Mouse (Mus musculus) kidney, postnatal 0 days (tissue): ENCODE measurements at regions not wholly inside any gene's neighbourhood (a gene's known extent, or its start where the extent isn't known, plus 50 kb on each side); places are given as distances from the start of the nearest gene placed in this dataset.
A peak's percentile ranks its signal among the peaks of the same experiment; 100 is the strongest.

ENCODE experiments used
- ATAC-seq: fragments of 200-750 bp; cut with Nextera tagmentation; replicated peaks from 2 replicates; pipeline ENCODE4 v1.8.0; 2017; ENCODE audit warnings: low read depth, moderate number of reproducible peaks, moderate TSS enrichment, moderate library complexity; ENCODE audit not compliant: low FRiP score
- DNase-seq: peaks from one replicate; pipeline ENCODE4 v3.0.0-alpha.2; 2016; ENCODE audit warnings: low spot score
- H3K27ac ChIP-seq: fragments of 300-500 bp; sonication (generic); 2 replicates; pipeline ENCODE4 v1.5.1; 2014; ENCODE audit warnings: mild to moderate bottlenecking
- H3K27me3 ChIP-seq: fragments of 300-500 bp; sonication (generic); 2 replicates; pipeline ENCODE4 v1.6.1; 2014; ENCODE audit warnings: low read length, mixed read lengths; ENCODE audit not compliant: insufficient read depth
- H3K36me3 ChIP-seq: fragments of 300-500 bp; sonication (generic); 2 replicates; pipeline ENCODE4 v1.6.1; 2014; ENCODE audit warnings: low read length, mixed read lengths; ENCODE audit not compliant: insufficient read depth
- H3K4me1 ChIP-seq: fragments of 300-500 bp; sonication (generic); replicated peaks from 2 replicates; pipeline ENCODE4 v1.6.1; 2014; ENCODE audit warnings: antibody characterized with exemption, low read length, mixed read lengths; ENCODE audit not compliant: insufficient read depth
- H3K4me2 ChIP-seq: fragments of 300-500 bp; sonication (generic); 2 replicates; pipeline ENCODE4 v1.6.1; 2014; ENCODE audit warnings: mild to moderate bottlenecking, low read length, moderate library complexity, mixed read lengths
- H3K4me3 ChIP-seq: fragments of 300-500 bp; sonication (generic); replicated peaks from 2 replicates; pipeline ENCODE4 v1.5.1; 2014; ENCODE audit warnings: low read depth, low read length
- H3K9ac ChIP-seq: fragments of 300-500 bp; sonication (generic); 2 replicates; pipeline ENCODE4 v1.6.1; 2014; ENCODE audit warnings: low read depth, low read length
- H3K9me3 ChIP-seq: fragments of 300-500 bp; sonication (generic); replicated peaks from 2 replicates; pipeline ENCODE4 v1.6.1; 2016; ENCODE audit warnings: low read length, inconsistent platforms, mixed read lengths
- CTCF ChIP-seq: IDR thresholded peaks from 2 replicates; pipeline ENCODE4 v1.5.1; 2016; ENCODE audit warnings: antibody characterized with exemption, low read depth, mild to moderate bottlenecking, moderate library complexity
- WGBS: fragments of 180-500 bp; shearing (Covaris S2); extraction: QIAGEN DNeasy Blood & Tissue Kit; methylation state at CpG from one replicate; pipeline ENCODE4 v1.1.7; 2014; 5-methylcytosine and 5-hydroxymethylcytosine counted together

- no peak overlapping the region for H3K4me2 ChIP-seq
- no peak overlapping the region for H3K4me3 ChIP-seq
- H3K4me1 ChIP-seq = no peaks in the 10 kb centered on the region
- DNase-seq (no peak), ATAC-seq (no peak)
- no peaks in the 10 kb centered on the region for H3K36me3 ChIP-seq
- H3K27me3 ChIP-seq = no peaks in the 10 kb centered on the region
- no peak overlapping the region for H3K27ac ChIP-seq
- WGBS = 64% methylated on average over 13 of the region's 13 CpGs
- no peaks in the 10 kb centered on the region for H3K9me3 ChIP-seq
- TF ChIP-seq CTCF = no peak
- no peak overlapping the region for H3K9ac ChIP-seq
Measured at GRCm38 (mm10) chr9:113093863-113094390, 614.1 kb downstream of the Pdcd6ip start.

- H3K36me3 ChIP-seq = no peaks in the 10 kb centered on the region
- WGBS = 85% methylated on average over 5 of the region's 5 CpGs
- ATAC-seq (no peak), DNase-seq (no peak)
- no peaks in the 10 kb centered on the region for H3K27me3 ChIP-seq
- H3K4me1 ChIP-seq = no peaks in the 10 kb centered on the region
- H3K4me2 ChIP-seq = no peak overlapping the region
- TF ChIP-seq CTCF = no peak
- no peak overlapping the region for H3K9ac ChIP-seq
- H3K9me3 ChIP-seq = no peaks in the 10 kb centered on the region
- no peak overlapping the region for H3K27ac ChIP-seq
- H3K4me3 ChIP-seq = no peak overlapping the region
Measured at GRCm38 (mm10) chr9:113091881-113092280, 616.2 kb downstream of the Pdcd6ip start.

GRCm38 (mm10) chr9:113087786-113088185 is 620.3 kb downstream of the Pdcd6ip start:
- no peak overlapping the region for H3K4me3 ChIP-seq
- H3K9me3 ChIP-seq = no peaks in the 10 kb centered on the region
- DNase-seq (no peak), ATAC-seq (no peak)
- no peaks in the 10 kb centered on the region for H3K27me3 ChIP-seq
- no peak overlapping the region for H3K4me2 ChIP-seq
- no peaks in the 10 kb centered on the region for H3K36me3 ChIP-seq
- WGBS = 78% methylated on average over 10 of the region's 10 CpGs
- no peaks in the 10 kb centered on the region for H3K4me1 ChIP-seq
- no peak overlapping the region for H3K9ac ChIP-seq
- TF ChIP-seq CTCF = no peak
- no peak overlapping the region for H3K27ac ChIP-seq

- Histone ChIP-seq H3K9me3 (no peaks in the 10 kb centered on the region), H3K4me2 (no peak overlapping the region), H3K4me1 (no peaks in the 10 kb centered on the region), H3K9ac (no peak overlapping the region), H3K27ac (no peak overlapping the region), H3K4me3 (no peak overlapping the region), H3K36me3 (no peaks in the 10 kb centered on the region), H3K27me3 (no peaks in the 10 kb centered on the region)
- DNase-seq (peak; percentile 14), ATAC-seq (no peak)
- no peak for TF ChIP-seq CTCF
- WGBS = 46% methylated on average over 5 of the region's 5 CpGs
Measured at GRCm38 (mm10) chr9:113085281-113085810, 622.7 kb downstream of the Pdcd6ip start.

- WGBS = 79% methylated on average over 3 of the region's 3 CpGs
- Histone ChIP-seq H3K9ac (no peak overlapping the region), H3K4me2 (no peak overlapping the region), H3K27ac (no peak overlapping the region), H3K27me3 (no peaks in the 10 kb centered on the region), H3K36me3 (no peaks in the 10 kb centered on the region), H3K4me1 (no peaks in the 10 kb centered on the region), H3K4me3 (no peak overlapping the region), H3K9me3 (no peaks in the 10 kb centered on the region)
- DNase-seq (no peak), ATAC-seq (no peak)
- no peak for TF ChIP-seq CTCF
Measured at GRCm38 (mm10) chr9:113074866-113075265, 633.2 kb downstream of the Pdcd6ip start.

GRCm38 (mm10) chr9:113057415-113057814 is 650.6 kb downstream of the Pdcd6ip start:
- Histone ChIP-seq H3K27me3 (no peaks in the 10 kb centered on the region), H3K4me1 (no peaks in the 10 kb centered on the region), H3K27ac (no peak overlapping the region), H3K9ac (no peak overlapping the region), H3K4me2 (no peak overlapping the region), H3K9me3 (no peaks in the 10 kb centered on the region), H3K4me3 (no peak overlapping the region), H3K36me3 (no peaks in the 10 kb centered on the region)
- ATAC-seq (no peak), DNase-seq (peak; percentile 46)
- no peak for TF ChIP-seq CTCF
- 47% methylated on average over 11 of the region's 11 CpGs for WGBS
